Mouse (Mus musculus) naive thymus-derived CD4-positive, alpha-beta T cell, adult 2 months (primary cell): ENCODE results near the gene Rprd1b.
"Not testable (repeated sequence)": the region's sequence is repeated elsewhere in the genome, so short reads cannot be mapped to it uniquely, and the experiment has no call there.

ENCODE experiments used
- DNase-seq: peaks from one replicate; pipeline ENCODE4 v3.0.0-alpha.2; 2011; ENCODE audit warnings: low read depth

The Rprd1b gene

GRCm38 (mm10) chr2:158043504-158043903 is 15.2 kb downstream of the Rprd1b start:
- DNase-seq = no peak

DNA sequence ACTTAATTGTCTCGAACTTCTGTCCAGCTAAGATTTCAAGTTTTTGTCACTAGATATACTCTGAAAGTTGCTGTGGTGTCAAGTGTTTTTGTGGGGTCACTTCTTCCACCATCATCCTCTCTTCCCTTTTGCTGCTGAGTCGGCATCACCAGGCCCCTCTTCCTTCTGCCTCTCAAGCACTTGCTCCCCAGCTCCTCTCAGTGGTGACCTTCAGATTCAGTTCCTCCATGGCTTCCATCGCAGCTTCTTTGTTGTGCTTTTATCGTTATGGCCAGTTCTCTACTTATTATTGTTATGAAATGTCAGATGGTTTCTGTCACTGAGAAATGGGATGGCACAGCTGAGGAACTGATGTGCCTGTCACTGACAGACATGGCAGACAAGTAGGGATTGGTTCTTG is 17.9 kb downstream of the Rprd1b start:
- no peak for DNase-seq

DNA sequence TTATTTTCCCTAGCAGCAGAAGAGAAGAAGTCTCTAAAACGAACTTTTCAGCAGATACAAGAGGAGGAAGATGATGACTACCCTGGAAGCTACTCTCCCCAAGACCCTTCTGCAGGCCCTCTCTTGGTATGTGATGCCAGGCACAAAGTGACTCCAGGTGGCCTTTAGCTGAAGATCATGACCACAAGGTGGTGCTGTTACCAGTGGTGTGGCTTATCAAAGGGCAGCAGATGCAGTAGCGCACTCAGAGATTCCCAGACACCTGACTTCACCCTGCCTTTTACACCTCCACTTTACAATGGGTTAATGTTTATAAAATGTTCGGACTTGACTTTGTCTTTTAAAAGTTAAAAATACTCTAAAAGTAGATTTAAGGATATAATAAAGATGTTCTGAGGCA is 19.6 kb downstream of the Rprd1b start:
- peak; percentile 74 for DNase-seq

DNA sequence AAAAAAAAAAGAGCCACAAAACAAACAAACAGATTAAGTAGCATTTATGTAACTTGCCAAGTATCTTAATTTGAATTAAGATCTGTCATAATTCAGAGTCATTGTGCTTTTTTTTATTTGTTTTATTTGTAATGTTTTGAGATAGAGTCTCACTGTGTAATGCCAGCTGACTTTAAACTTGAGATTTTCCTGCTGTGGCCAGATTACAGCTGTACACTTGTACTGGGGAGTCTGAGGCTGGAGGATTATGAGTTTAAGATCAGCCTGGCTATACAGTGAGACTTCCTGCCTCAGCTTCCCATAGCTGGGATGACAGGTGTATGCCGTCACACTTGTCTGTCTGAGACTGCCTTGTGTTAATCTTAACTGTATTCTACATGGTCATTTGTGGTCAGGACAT is 20.4 kb downstream of the Rprd1b start:
- no peak for DNase-seq

DNA sequence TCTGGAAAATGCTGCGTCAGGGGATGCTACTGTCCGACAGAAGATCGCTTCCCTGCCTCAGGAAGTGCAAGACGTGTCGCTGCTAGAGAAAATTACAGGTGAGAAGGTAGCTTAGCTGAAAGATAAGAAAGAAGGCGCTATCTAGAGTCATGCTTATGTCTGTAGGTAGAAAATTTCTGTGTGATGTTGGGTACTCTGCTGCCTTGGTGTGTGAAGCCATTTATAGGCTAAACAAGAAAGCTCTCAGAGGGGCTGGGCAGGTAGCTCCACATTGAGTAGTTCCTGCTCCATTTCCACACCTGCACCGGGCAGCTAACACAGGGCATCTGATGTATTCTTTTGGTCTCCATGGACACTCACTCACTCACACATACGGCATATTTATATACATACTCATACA is 21.8 kb downstream of the Rprd1b start:
- no peak for DNase-seq

- DNase-seq = no peak
Measured at GRCm38 (mm10) chr2:158054596-158054995, 26.3 kb downstream of the Rprd1b start.

- not testable (repeated sequence) for DNase-seq
Measured at GRCm38 (mm10) chr2:158055383-158055782, 27.1 kb downstream of the Rprd1b start.

GRCm38 (mm10) chr2:158057030-158057429 is 28.7 kb downstream of the Rprd1b start:
- no peak for DNase-seq

DNA sequence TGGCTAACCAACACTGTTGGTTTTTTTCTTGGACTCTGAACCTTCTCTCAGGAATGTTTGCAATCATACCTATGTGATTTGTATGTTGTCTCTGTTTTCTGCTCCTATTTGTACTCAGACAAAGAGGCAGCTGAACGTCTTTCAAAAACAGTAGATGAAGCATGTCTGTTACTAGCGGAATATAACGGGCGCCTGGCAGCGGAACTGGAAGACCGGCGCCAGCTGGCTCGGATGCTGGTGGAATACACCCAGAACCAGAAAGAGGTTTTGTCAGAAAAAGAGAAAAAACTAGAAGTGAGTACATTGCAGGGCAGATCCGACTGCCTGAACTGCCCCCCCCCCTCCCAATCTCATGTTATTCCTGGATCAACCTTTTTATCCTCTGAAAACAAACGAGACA is 30.2 kb downstream of the Rprd1b start:
- no peak for DNase-seq

GRCm38 (mm10) chr2:158059666-158060105 is 31.4 kb downstream of the Rprd1b start:
- no peak for DNase-seq

DNA sequence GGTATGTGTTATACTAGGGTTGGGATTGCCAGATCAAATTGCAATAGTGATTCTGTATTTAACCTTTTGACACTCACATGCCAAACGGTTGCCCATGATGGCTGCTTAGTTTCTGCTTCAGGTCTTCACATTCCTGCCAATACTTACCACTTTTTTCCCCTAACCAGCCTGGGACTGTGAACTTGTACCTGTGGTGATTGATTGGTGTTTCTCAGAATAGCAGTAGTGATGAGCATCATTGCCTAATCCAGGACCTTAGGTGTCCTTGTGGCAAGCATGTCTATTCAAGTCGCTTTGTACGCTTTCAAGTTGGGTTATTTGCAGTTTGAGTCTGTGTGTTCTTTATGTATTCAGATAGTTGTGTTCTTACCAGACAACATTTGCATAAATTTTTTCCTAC is 34.7 kb downstream of the Rprd1b start:
- DNase-seq = no peak

DNA sequence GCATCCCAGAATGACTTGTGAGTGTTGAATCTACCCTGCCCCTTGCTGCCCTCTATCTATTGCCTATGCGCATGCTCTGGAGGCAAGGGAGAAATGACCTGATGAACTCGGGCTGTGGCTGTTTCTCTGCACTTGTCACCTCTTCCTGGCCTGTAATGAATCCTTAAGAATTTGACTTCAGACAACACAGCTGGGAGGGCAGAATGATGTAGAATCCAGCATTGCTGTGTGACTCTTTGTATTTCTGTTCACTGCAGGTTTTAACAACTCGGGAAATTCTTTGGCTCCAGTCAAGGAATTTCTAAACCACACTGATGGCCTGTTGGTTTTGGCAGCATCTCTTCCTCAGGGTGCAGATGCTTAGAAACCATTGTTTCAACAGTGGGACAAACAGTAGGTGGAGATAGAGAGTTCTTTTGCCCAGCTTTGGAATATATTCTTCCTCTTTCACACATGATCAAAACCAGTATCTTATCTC is 36.3 kb downstream of the Rprd1b start:
- DNase-seq = peak; percentile 9

DNA sequence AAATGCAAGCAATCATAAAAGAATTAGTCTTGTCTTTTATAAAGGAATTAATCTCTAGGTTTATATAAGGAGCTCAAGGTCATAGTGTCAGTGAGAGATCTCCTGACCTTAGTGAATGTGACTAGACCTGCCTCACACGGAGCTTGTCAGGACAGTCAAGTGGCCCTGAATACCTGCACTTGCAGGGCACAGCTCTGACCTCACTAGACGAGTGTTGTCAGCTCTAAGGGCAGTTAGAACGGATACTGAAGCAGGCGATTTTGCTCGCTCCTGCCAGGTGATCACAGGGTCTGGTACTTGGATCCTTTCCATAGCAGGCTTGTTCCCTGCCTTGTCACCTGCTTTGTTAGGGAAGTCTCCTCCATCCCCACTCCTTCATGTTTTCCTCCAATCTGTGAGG is 36.8 kb downstream of the Rprd1b start:
- DNase-seq = no peak

- DNase-seq = no peak
Measured at GRCm38 (mm10) chr2:158066456-158066855, 38.2 kb downstream of the Rprd1b start.

DNA sequence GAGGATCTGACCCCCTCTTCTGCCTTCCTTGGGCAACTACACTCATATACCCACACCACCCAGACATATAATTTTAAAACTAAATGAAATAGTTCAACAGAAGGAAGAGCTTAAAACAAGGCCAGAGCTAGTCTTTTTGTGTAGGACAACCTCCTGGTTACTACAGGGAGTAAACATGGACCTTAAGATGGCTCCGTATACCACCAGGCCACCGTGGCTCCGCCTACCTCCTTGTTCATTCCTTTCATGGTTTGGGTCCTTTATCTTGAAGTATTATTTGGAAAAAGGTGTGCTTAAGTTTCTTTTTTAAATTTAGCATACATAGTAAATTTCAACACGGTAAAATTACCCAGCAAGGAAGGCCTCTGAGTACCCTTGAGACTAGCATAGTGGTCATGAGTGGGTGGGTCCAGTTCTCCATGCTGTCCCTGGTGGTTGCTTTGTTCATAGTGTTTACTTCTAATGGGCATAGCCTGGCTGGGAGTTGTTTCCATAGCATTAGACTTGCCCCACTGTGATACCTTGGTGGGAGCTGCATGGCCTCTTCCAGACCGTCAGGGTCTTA is 39.0 kb downstream of the Rprd1b start:
- DNase-seq = no peak

DNA sequence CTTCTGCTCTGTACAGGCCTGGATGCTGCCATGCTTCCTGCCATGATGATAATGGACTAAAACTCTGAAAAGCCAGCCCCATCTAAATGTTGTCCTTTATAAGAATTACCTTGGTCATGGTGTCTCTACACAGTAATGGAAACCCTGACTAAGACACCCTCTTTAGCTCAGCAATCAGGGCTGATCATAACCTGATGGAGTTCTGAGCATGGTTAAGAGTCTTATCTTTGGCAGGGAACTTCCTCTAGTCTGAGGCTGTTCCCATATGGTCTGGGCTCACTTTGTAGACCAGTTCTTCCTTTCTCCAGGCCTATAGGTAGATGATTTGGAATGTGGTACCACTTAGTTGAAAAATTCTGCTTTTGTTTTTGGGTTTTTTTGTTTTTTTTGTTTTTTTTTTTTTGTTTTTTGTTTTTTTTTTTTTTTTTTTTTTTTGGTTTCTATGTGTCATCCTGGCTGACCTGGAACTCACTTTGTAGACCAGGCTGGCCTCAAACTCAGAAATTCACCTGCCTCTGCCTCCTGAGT is 40.2 kb downstream of the Rprd1b start:
- DNase-seq = no peak

DNA sequence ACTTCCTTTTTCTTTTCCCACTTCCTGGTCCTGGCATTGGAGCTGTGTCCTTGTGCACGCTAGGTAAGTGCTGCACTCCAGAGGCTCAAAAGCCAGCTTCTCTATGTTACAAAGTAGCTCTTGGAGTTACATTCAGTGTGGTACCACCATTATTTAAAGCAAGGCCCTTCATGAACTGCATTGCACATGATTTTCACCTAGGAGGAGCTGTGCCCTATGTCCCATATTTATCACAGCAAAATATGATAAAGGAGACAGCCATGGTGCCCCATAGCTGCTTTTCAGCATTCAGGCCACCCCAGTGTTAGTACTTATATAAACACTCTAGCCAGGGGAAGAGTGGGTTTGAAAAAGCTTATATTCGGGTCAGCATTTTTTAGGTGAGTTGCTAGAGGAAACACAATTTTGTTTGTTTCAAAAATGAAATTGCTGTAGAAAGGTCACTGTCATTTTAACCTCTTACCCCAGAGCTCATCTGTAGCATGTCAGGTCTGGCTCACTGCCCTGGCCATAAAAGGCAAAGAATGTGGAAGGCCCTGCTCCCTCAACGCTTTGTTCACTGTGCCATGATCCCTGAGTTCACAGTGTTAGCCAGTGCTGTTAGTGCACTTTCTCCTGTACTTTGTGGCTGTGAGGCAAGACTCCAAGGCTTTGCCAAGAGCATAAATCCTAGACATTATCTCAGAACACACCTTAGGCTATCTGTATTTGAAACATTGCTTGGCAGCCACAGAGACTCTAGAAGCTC is 42.8 kb downstream of the Rprd1b start:
- DNase-seq = no peak

GRCm38 (mm10) chr2:158071633-158071995 is 43.3 kb downstream of the Rprd1b start:
- no peak for DNase-seq

GRCm38 (mm10) chr2:158074835-158075234 is 46.5 kb downstream of the Rprd1b start:
- DNase-seq = no peak

DNA sequence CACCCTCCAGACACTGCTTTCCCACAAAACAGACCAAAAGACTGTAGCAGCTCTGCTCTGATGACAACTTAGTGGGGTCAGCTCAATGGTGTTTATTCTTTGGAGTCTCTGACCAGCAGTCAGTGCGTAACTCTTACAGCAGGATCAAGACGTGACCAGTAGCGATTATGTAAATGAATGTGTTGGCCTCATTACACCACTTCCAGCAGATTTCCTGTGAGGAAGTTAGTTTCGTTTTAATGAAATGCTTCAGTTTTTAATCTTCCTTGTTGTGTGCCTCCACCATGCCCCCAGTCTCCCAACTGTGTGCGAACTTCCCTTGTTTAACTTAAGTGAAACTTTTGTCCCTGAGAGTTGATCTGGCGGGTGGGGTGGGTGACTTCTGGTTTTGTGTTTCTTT is 48.4 kb downstream of the Rprd1b start:
- no peak for DNase-seq

DNA sequence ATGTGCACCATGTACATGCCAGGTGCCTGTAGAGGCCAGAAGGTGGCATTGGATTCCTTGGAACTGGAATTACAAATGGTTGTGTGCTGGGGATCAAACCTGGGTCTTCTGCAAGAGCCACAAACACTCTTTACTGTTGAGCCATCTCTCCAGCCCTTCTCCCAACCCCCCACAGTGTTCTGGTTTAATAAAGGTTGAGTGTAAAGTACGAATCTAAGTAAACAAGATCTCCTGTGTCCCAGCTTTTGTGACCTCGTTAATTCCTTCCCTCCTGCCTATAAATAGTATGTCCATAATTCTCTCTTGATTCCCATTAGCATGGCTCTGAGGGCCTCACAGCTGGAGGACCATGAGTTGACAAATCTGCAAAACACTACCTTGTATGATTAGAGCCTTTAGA is 49.7 kb downstream of the Rprd1b start:
- no peak for DNase-seq

DNA sequence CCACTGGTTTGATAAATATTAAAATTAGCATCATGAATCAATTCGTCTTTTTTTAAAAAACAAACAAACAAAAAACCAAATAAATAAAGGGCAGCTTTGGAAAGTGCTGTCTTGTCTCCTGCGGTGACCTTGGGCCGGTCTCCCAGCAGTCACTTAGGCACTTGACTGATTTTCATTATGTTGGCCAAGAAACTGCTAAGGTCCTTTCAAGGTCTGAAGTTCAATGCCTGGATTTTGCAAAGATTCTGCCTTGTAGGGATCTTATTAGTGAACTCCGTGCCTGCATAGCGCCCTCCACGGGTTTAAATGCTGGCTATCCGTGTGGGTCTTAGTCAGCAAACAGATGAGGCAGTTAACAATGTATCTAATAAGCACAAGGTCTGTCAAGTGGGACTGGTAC is 50.7 kb downstream of the Rprd1b start:
- DNase-seq = no peak

- no peak for DNase-seq
Measured at GRCm38 (mm10) chr2:158079843-158080395, 51.6 kb downstream of the Rprd1b start.
